Comparison of ENCODE assay signal across 29 mouse cellular contexts in the genomic region with DNA sequence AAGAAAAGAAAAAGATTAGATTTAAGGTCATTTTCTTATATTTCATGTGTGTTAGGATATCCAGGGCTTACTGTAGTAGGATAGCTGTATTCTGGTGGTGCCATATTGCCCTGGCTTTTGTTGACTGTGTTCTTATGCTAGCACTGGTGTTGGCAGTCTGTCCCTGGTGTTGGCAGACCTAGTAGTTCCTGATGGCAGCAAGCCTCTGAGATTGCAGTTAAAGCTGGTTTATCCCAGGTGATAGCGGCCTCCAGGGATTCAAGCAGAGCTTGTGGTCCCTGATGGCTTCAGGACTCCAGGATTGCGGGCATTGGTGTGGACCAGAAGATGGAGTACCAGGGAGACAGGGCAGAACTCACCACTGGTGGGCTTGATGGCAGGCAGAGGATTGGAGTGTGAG.
"Had no signal": no experiment of that assay in that cellular context is flagged by ENCODE, and none has a peak within 500 bp of the region (broad histone marks: within the 10 kb centered on the region; RNA-seq: fewer than 3 reads in every experiment).

No protein-coding gene starts in this region.

- H3K4me2 ChIP-seq: heart, embryonic 11.5 days; heart, embryonic 13.5 days; heart, embryonic 15.5 days; hindbrain, embryonic 12.5 days; hindbrain, embryonic 14.5 days; intestine, embryonic 15.5 days; limb, embryonic 12.5 days; liver, embryonic 13.5 days; liver, embryonic 15.5 days had no signal

- H3K4me1 ChIP-seq: heart, embryonic 13.5 days; heart, embryonic 15.5 days; hindbrain, embryonic 10.5 days; hindbrain, embryonic 12.5 days; intestine, embryonic 15.5 days; limb, embryonic 10.5 days; limb, embryonic 12.5 days; liver, embryonic 13.5 days; liver, embryonic 15.5 days had no signal

- H3K27ac ChIP-seq: gastrocnemius, adult 2 months; heart, adult 2 months; heart, embryonic 13.5 days; heart, embryonic 15.5 days; hindbrain, embryonic 10.5 days; hindbrain, embryonic 12.5 days; hindbrain, embryonic 14.5 days; intestine, embryonic 15.5 days; layer of hippocampus, adult 2 months; left cerebral cortex, adult 2 months; limb, embryonic 10.5 days; limb, embryonic 12.5 days; liver, embryonic 13.5 days; liver, embryonic 15.5 days had no signal

- H3K27me3 ChIP-seq: heart, embryonic 13.5 days; heart, embryonic 15.5 days; hindbrain, embryonic 12.5 days; intestine, embryonic 15.5 days; limb, embryonic 12.5 days; liver, embryonic 13.5 days; liver, embryonic 15.5 days had no signal

- H3K9me3 ChIP-seq: heart, embryonic 13.5 days; heart, embryonic 15.5 days; hindbrain, embryonic 10.5 days; hindbrain, embryonic 12.5 days; intestine, embryonic 15.5 days; limb, embryonic 10.5 days; limb, embryonic 12.5 days; liver, embryonic 13.5 days; liver, embryonic 15.5 days had no signal

- ATAC-seq: hindbrain, embryonic 16.5 days; inflammation-experienced regulatory T-cells, adult 6 months; intestine, embryonic 15.5 days; intestine, postnatal 0 days; liver, postnatal 0 days had no signal

- H3K9ac ChIP-seq: heart, embryonic 13.5 days; heart, embryonic 15.5 days; hindbrain, embryonic 12.5 days; hindbrain, embryonic 14.5 days; intestine, embryonic 15.5 days; limb, embryonic 12.5 days; liver, embryonic 13.5 days; liver, embryonic 15.5 days; liver, postnatal 0 days had no signal

- H3K36me3 ChIP-seq: heart, embryonic 13.5 days; heart, embryonic 15.5 days; hindbrain, embryonic 10.5 days; hindbrain, embryonic 12.5 days; intestine, embryonic 15.5 days; limb, embryonic 10.5 days; limb, embryonic 12.5 days; liver, embryonic 13.5 days; liver, embryonic 15.5 days had no signal

- H3K4me3 ChIP-seq: gastrocnemius, adult 2 months; heart, adult 2 months; heart, embryonic 13.5 days; heart, embryonic 15.5 days; hindbrain, embryonic 10.5 days; hindbrain, embryonic 12.5 days; intestine, embryonic 15.5 days; layer of hippocampus, adult 2 months; left cerebral cortex, adult 2 months; limb, embryonic 10.5 days; limb, embryonic 12.5 days; liver, embryonic 13.5 days; liver, embryonic 15.5 days had no signal

- DNase-seq: gastrocnemius, adult 2 months; gastrocnemius, postnatal 10 days; gastrocnemius, postnatal 25 days; heart, postnatal 14 days; heart, postnatal 4 days; kidney, adult 18-20 months; kidney, adult 8-10 months; kidney, postnatal 10 days; kidney, postnatal 25 days; kidney, postnatal 4 days; liver; liver, embryonic 13.5 days; liver, postnatal 0 days had no signal
